In genomic region chr11:97489589-97490324, GRCm38 (mm10) we compare ENCODE assay signal across 8 mouse cellular contexts. TPM values are rescaled to one million over a fixed set of nuclear protein-coding genes. Genes with fewer than 3 reads are reported as not detected.
DNase-seq lines count a peak whose midpoint lies in the region; ATAC-seq and TF ChIP-seq lines count a peak whose summit lies in the region.

No protein-coding gene starts in this region.

- no peak overlapping the region for H3K4me3 ChIP-seq in heart, adult 2 months
- no peak overlapping the region for H3K4me3 ChIP-seq in lung, adult 2 months (replicated peaks; ENCODE audit: extremely low read depth, low read depth, low read length)
- H3K4me3 ChIP-seq in olfactory bulb, adult 2 months (ENCODE audit: insufficient read depth, low read depth, low read length) = no peak overlapping the region

- no peaks in the 10 kb centered on the region for H3K27me3 ChIP-seq in heart, adult 2 months (ENCODE audit: control insufficient read depth, insufficient read depth, low read length)

- no peaks in the 10 kb centered on the region for H3K4me1 ChIP-seq in heart, adult 2 months (ENCODE audit: control insufficient read depth, insufficient read depth, low read length)
- no peaks in the 10 kb centered on the region for H3K4me1 ChIP-seq in lung, adult 2 months (ENCODE audit: control insufficient read depth, insufficient read depth, low read length)
- no peaks in the 10 kb centered on the region for H3K4me1 ChIP-seq in olfactory bulb, adult 2 months (ENCODE audit: control insufficient read depth, insufficient read depth, low read length)

- intact Hi-C loops in heart, adult 2 months (cut with DNase I) = loop anchor here (1.0 kb wide), 1 partner anchor 133 kb away; no protein-coding TSS in a partner anchor

- H3K27ac ChIP-seq in heart, adult 2 months = no peak overlapping the region
- H3K27ac ChIP-seq in olfactory bulb, adult 2 months (ENCODE audit: insufficient read depth, low read depth, low read length) = no peak overlapping the region

- peak; percentile 97 for TF ChIP-seq CTCF in heart, adult 2 months (IDR thresholded peaks at IDR 0.05)
- peak; percentile 86 for TF ChIP-seq CTCF in lung, adult 2 months (IDR thresholded peaks at IDR 0.05; ENCODE audit: insufficient read depth, low read length)
- TF ChIP-seq CTCF in olfactory bulb, adult 2 months (IDR thresholded peaks at IDR 0.05; ENCODE audit: insufficient read depth, low read depth, low read length) = peak; percentile 81

- no peak for TF ChIP-seq EP300 in heart, adult 2 months (IDR thresholded peaks at IDR 0.05; ENCODE audit: insufficient read depth, low read depth, low read length)

- DNase-seq in A20 (ENCODE audit: low read depth, low spot score) = peak; percentile 81
- DNase-seq in T-cell, adult 2 months (ENCODE audit: low spot score) = peak; percentile 75
- peak; percentile 63 to 81 for DNase-seq in heart, adult 2 months
- DNase-seq in kidney, postnatal 10 days = peak; percentile 88
- DNase-seq in lung, adult 2 months = peak; percentile 77
- peak; percentile 86 for DNase-seq in thymus, postnatal 25 days

- no peak for TF ChIP-seq POLR2A in heart, adult 2 months (IDR thresholded peaks at IDR 0.05; ENCODE audit: insufficient read depth, low read depth, low read length)
- TF ChIP-seq POLR2A in lung, adult 2 months (IDR thresholded peaks at IDR 0.05; ENCODE audit: borderline replicate concordance, extremely low read depth, low read depth, low read length) = no peak
- no peak for TF ChIP-seq POLR2A in olfactory bulb, adult 2 months (IDR thresholded peaks at IDR 0.05; ENCODE audit: insufficient read depth, low read depth, low read length)

- WGBS in heart, adult 2 months = 56% methylated on average over 16 of the region's 16 CpGs
- WGBS in lung, adult 2 months = 47% methylated on average over 16 of the region's 16 CpGs
- WGBS in olfactory bulb, adult 2 months = 39% methylated on average over 16 of the region's 16 CpGs

- peak; percentile 87 for ATAC-seq in common myeloid progenitor, adult 5-6 weeks (replicated peaks; ENCODE audit: low read depth, poor library complexity, severe bottlenecking)

- H3K79me2 ChIP-seq in heart, adult 2 months (replicated peaks; ENCODE audit: control insufficient read depth, insufficient read depth, low read length) = no peaks in the 10 kb centered on the region; the same call in 1 of the 2 replicates

- no peaks in the 10 kb centered on the region for H3K36me3 ChIP-seq in heart, adult 2 months (ENCODE audit: control insufficient read depth, insufficient read depth, low read length)

- no peak overlapping the region for H3K9ac ChIP-seq in heart, adult 2 months (ENCODE audit: low read depth, low read length)

RNA-seq across cellular contexts. Expression of gene 4933428G20Rik, which starts 10.4 kb away (rescaled TPM):
- not detected in 2 replicates for total RNA-seq in common myeloid progenitor, adult 5-6 weeks (2017)
- total RNA-seq in heart, adult 2 months (2021) = not detected
- not detected in 2 replicates for polyA plus RNA-seq in heart, adult 2 months (2012; rRNA removed)
- polyA plus RNA-seq in lung, adult 2 months (2012; rRNA removed) = 0.08 TPM in 1 of 2 replicates, not detected in the other
- polyA plus RNA-seq in olfactory bulb, adult 2 months (2012; ENCODE audit: insufficient read depth, insufficient read length, low replicate concordance, missing spikeins) = not detected in 2 replicates
